10 mouse cellular contexts compared by ENCODE assay signal in the genomic region with DNA sequence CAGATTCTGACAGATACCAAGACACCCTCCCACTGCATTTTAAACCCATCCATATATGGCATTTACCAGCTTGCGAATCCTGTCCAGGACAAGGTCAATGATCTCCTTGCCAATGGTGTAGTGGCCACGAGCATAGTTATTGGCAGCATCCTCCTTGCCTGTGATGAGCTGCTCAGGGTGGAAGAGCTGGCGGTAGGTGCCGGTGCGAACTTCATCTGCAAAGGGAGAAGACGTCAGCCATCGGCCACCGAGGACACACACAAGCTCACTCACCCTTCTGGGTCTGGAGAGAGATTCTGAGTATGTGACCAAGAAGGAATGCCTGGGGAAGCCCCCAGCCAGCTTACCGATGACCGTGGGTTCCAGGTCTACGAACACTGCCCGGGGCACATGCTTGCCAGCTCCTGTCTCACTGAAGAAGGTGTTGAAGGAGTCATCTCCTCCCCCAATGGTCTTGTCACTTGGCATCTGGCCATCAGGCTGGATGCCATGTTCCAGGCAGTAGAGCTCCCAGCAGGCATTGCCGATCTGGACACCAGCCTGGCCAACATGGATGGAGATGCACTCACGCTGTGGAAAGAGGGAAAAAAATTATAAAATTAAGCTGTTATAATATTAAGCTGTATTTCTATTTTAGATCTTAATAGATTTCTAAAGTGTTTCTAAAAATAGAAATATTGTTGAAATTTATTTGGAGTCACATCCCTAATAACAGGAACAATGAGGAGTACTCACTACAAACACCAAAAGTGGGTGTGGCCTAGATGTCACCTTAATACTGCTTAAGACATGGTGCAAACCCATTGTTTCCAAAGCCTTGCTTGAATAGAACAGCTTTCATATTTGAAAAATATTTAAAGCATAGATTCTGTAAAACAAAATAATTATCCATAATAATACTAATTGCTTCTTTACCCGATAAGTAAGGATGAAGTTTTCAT. TPM values are rescaled to one million over a fixed set of nuclear protein-coding genes. Genes with fewer than 3 reads are reported as not detected.
DNase-seq lines count a peak whose midpoint lies in the region; ATAC-seq and TF ChIP-seq lines count a peak whose summit lies in the region.
"Not testable (repeated sequence)": the region's sequence is repeated elsewhere in the genome, so short reads cannot be mapped to it uniquely, and the experiment has no call there.
"Had no signal": no experiment of that assay in that cellular context is flagged by ENCODE, and none has a peak within 500 bp of the region (broad histone marks: within the 10 kb centered on the region; RNA-seq: fewer than 3 reads in every experiment).

No protein-coding gene starts in this region.

- H3K9ac ChIP-seq in embryonic facial prominence, embryonic 12.5 days = peak overlapping the region; percentile 88
- H3K9ac ChIP-seq in hindbrain, embryonic 13.5 days = peak overlapping the region; percentile 100
- peak overlapping the region; percentile 100 for H3K9ac ChIP-seq in midbrain, embryonic 16.5 days (ENCODE audit: low read depth, low read length)

- H3K4me3 ChIP-seq in embryonic facial prominence, embryonic 12.5 days = peak overlapping the region; percentile 74
- H3K4me3 ChIP-seq in gastrocnemius, adult 2 months = peak overlapping the region; percentile 91
- peak overlapping the region; percentile 81 for H3K4me3 ChIP-seq in hindbrain, embryonic 13.5 days
- H3K4me3 ChIP-seq in layer of hippocampus, adult 2 months = peak overlapping the region; percentile 83
- peak overlapping the region; percentile 59 for H3K4me3 ChIP-seq in lung, adult 2 months (replicated peaks; ENCODE audit: extremely low read depth, low read depth, low read length)
- H3K4me3 ChIP-seq in midbrain, embryonic 16.5 days (ENCODE audit: low read depth, low read length) = peak overlapping the region; percentile 94

- not testable (repeated sequence) for ATAC-seq in embryonic facial prominence, embryonic 12.5 days (ENCODE audit: insufficient number of reproducible peaks, insufficient read depth, low FRiP score, low TSS enrichment); hindbrain, embryonic 13.5 days (ENCODE audit: low FRiP score); midbrain, embryonic 16.5 days

- peaks cover 11% of the 10 kb centered on the region for H3K36me3 ChIP-seq in embryonic facial prominence, embryonic 12.5 days
- H3K36me3 ChIP-seq in hindbrain, embryonic 13.5 days = peaks cover 15% of the 10 kb centered on the region
- not testable (repeated sequence) for H3K36me3 ChIP-seq in midbrain, embryonic 16.5 days (ENCODE audit: control insufficient read depth, insufficient read depth, low read length)

- TF ChIP-seq CTCF in gastrocnemius, adult 2 months (IDR thresholded peaks at IDR 0.05); layer of hippocampus, adult 2 months (conservative IDR thresholded peaks at IDR 0.05); lung, adult 2 months (IDR thresholded peaks at IDR 0.05; ENCODE audit: insufficient read depth, low read length): not testable (repeated sequence)

- DNase-seq in brain, adult 2 months (ENCODE audit: low read depth, low spot score) = peak; percentile 59
- DNase-seq in gastrocnemius, adult 2 months; layer of hippocampus, adult 2 months (ENCODE audit: low spot score in 2 of 2); lung, adult 2 months: not testable (repeated sequence)

- not testable (repeated sequence) for H3K9me3 ChIP-seq in embryonic facial prominence, embryonic 12.5 days; hindbrain, embryonic 13.5 days; midbrain, embryonic 16.5 days (replicated peaks; ENCODE audit: control insufficient read depth, low read length, poor library complexity, severe bottlenecking)

- peak overlapping the region; percentile 86 for H3K4me2 ChIP-seq in embryonic facial prominence, embryonic 12.5 days (replicated peaks)
- peak overlapping the region; percentile 68 for H3K4me2 ChIP-seq in hindbrain, embryonic 13.5 days
- H3K4me2 ChIP-seq in midbrain, embryonic 16.5 days (ENCODE audit: low read length) = peak overlapping the region; percentile 59

- intact Hi-C loops in gastrocnemius, adult 2 months (cut with DNase I) = not testable (repeated sequence)

- 90% methylated on average over 11 of the region's 15 CpGs for WGBS in embryonic facial prominence, embryonic 12.5 days
- 50% methylated on average over 11 of the region's 15 CpGs for WGBS in hindbrain, embryonic 13.5 days
- WGBS in lung, adult 2 months = 67% methylated on average over 11 of the region's 15 CpGs
- 24% methylated on average over 11 of the region's 15 CpGs for WGBS in midbrain, embryonic 16.5 days

- H3K27me3 ChIP-seq in embryonic facial prominence, embryonic 12.5 days; hindbrain, embryonic 13.5 days; midbrain, embryonic 16.5 days (ENCODE audit: control insufficient read depth, insufficient read depth, low read depth, low read length): not testable (repeated sequence)

- H3K4me1 ChIP-seq in embryonic facial prominence, embryonic 12.5 days; lung, adult 2 months (ENCODE audit: control insufficient read depth, insufficient read depth, low read length): not testable (repeated sequence)
- peaks cover 29% of the 10 kb centered on the region for H3K4me1 ChIP-seq in hindbrain, embryonic 13.5 days (replicated peaks)
- peaks cover 22% of the 10 kb centered on the region for H3K4me1 ChIP-seq in midbrain, embryonic 16.5 days (ENCODE audit: control insufficient read depth, insufficient read depth, low read length)

- not testable (repeated sequence) for H3K27ac ChIP-seq in embryonic facial prominence, embryonic 12.5 days
- peak overlapping the region; percentile 96 for H3K27ac ChIP-seq in gastrocnemius, adult 2 months
- H3K27ac ChIP-seq in hindbrain, embryonic 13.5 days = peak overlapping the region; percentile 99
- peak overlapping the region; percentile 99 for H3K27ac ChIP-seq in layer of hippocampus, adult 2 months
- peak overlapping the region; percentile 100 for H3K27ac ChIP-seq in midbrain, embryonic 16.5 days (ENCODE audit: low read length)

- TF ChIP-seq POLR2A in lung, adult 2 months (IDR thresholded peaks at IDR 0.05; ENCODE audit: borderline replicate concordance, extremely low read depth, low read depth, low read length) = not testable (repeated sequence)

RNA-seq across cellular contexts. Expression of gene Gm49450, which starts 2.0 kb away (rescaled TPM):
- not detected in 2 replicates for polyA plus RNA-seq in embryonic facial prominence, embryonic 12.5 days (2016; fragmentation: Nextera tagmentation; extraction: Ambion mirVana)
- total RNA-seq in gastrocnemius, adult 2 months (2021) = not detected
- polyA plus RNA-seq in hindbrain, embryonic 13.5 days (2015; fragmentation: Nextera tagmentation; extraction: Ambion mirVana) = not detected in 2 replicates
- total RNA-seq in layer of hippocampus, adult 2 months (2021) = not detected
- 0.17 and 298 TPM in 2 replicates for polyA plus RNA-seq in lung, adult 2 months (2012; rRNA removed)
- polyA plus RNA-seq in midbrain, embryonic 16.5 days (2015; fragmentation: Nextera tagmentation; extraction: Ambion mirVana) = not detected in 2 replicates
- total RNA-seq: layer of hippocampus, adult 8-10 months; left cerebral cortex, postnatal 25 days had no signal
- polyA plus RNA-seq: activated CD4-positive, CD25-positive, alpha-beta regulatory T cell, adult 4 months had no signal

RNA-seq across cellular contexts. Expression of gene Tuba1a, which starts 2.1 kb away (rescaled TPM):
- 2,353 and 2,615 TPM in 2 replicates for polyA plus RNA-seq in embryonic facial prominence, embryonic 12.5 days (2016; fragmentation: Nextera tagmentation; extraction: Ambion mirVana)
- 10 to 100 TPM; 17.1 to 43.2 TPM for total RNA-seq in gastrocnemius, adult 2 months (2021)
- polyA plus RNA-seq in hindbrain, embryonic 13.5 days (2015; fragmentation: Nextera tagmentation; extraction: Ambion mirVana) = 15,152 and 15,804 TPM in 2 replicates
- 100 to 1,000 TPM; 768 to 781 TPM for total RNA-seq in layer of hippocampus, adult 2 months (2021)
- polyA plus RNA-seq in lung, adult 2 months (2012; rRNA removed) = 617 and 959 TPM in 2 replicates
- polyA plus RNA-seq in midbrain, embryonic 16.5 days (2015; fragmentation: Nextera tagmentation; extraction: Ambion mirVana) = 17,735 and 17,910 TPM in 2 replicates

RNA-seq across cellular contexts. Expression of gene Tuba1b, which starts 17.0 kb away (rescaled TPM):
- 1,598 and 1,609 TPM in 2 replicates for polyA plus RNA-seq in embryonic facial prominence, embryonic 12.5 days (2016; fragmentation: Nextera tagmentation; extraction: Ambion mirVana)
- total RNA-seq in gastrocnemius, adult 2 months (2021) = 10 to 100 TPM; 15.8 to 33.9 TPM
- polyA plus RNA-seq in hindbrain, embryonic 13.5 days (2015; fragmentation: Nextera tagmentation; extraction: Ambion mirVana) = 1,016 and 1,054 TPM in 2 replicates
- 100 to 1,000 TPM; 466 to 491 TPM for total RNA-seq in layer of hippocampus, adult 2 months (2021)
- 1,081 and 1,265 TPM in 2 replicates for polyA plus RNA-seq in lung, adult 2 months (2012; rRNA removed)
- polyA plus RNA-seq in midbrain, embryonic 16.5 days (2015; fragmentation: Nextera tagmentation; extraction: Ambion mirVana) = 1,165 and 1,361 TPM in 2 replicates

RNA-seq across cellular contexts. Expression of gene Lmbr1l, which starts 33.4 kb away (rescaled TPM):
- 21.5 and 26.4 TPM in 2 replicates for polyA plus RNA-seq in embryonic facial prominence, embryonic 12.5 days (2016; fragmentation: Nextera tagmentation; extraction: Ambion mirVana)
- 1 to 10 TPM; 5.2 to 6.9 TPM for total RNA-seq in gastrocnemius, adult 2 months (2021)
- polyA plus RNA-seq in hindbrain, embryonic 13.5 days (2015; fragmentation: Nextera tagmentation; extraction: Ambion mirVana) = 37.7 and 38.3 TPM in 2 replicates
- 10 to 100 TPM; 17.0 to 20.6 TPM for total RNA-seq in layer of hippocampus, adult 2 months (2021)
- 56.0 and 72.1 TPM in 2 replicates for polyA plus RNA-seq in lung, adult 2 months (2012; rRNA removed)
- 27.9 and 33.5 TPM in 2 replicates for polyA plus RNA-seq in midbrain, embryonic 16.5 days (2015; fragmentation: Nextera tagmentation; extraction: Ambion mirVana)

RNA-seq across cellular contexts. Expression of gene Dhh, which starts 53.1 kb away (rescaled TPM):
- polyA plus RNA-seq in embryonic facial prominence, embryonic 12.5 days (2016; fragmentation: Nextera tagmentation; extraction: Ambion mirVana) = 0.67 and 1.2 TPM in 2 replicates
- total RNA-seq in gastrocnemius, adult 2 months (2021) = under 1 TPM; 0.81 to 0.82 TPM
- 1.7 and 2.2 TPM in 2 replicates for polyA plus RNA-seq in hindbrain, embryonic 13.5 days (2015; fragmentation: Nextera tagmentation; extraction: Ambion mirVana)
- total RNA-seq in layer of hippocampus, adult 2 months (2021) = under 1 TPM; 0.10 to 0.12 TPM
- 2.5 and 2.8 TPM in 2 replicates for polyA plus RNA-seq in lung, adult 2 months (2012; rRNA removed)
- 0.36 and 0.39 TPM in 2 replicates for polyA plus RNA-seq in midbrain, embryonic 16.5 days (2015; fragmentation: Nextera tagmentation; extraction: Ambion mirVana)
